Mouse (Mus musculus) heart, postnatal 0 days (tissue): ENCODE results near the gene Syna.

Experiments
- CTCF ChIP-seq: IDR thresholded peaks from 2 replicates; pipeline ENCODE4 v1.5.1; 2016; ENCODE audit warnings: antibody characterized with exemption, control low read depth, low read depth
- EP300 ChIP-seq: IDR thresholded peaks from 2 replicates; pipeline ENCODE4 v1.6.1; 2016; ENCODE audit warnings: antibody characterized with exemption, low read depth

GRCm38 (mm10) chr5:134532417-134532816 lies 27.6 kb downstream of the Syna start:
- TF ChIP-seq EP300, result no peak
- TF ChIP-seq CTCF, result no peak
